Mouse (Mus musculus): Measurements from ENCODE around the gene Brms1. TPM values are rescaled to one million over a fixed set of nuclear protein-coding genes. Genes with fewer than 3 reads are reported as not detected.
"Not testable (repeated sequence)": the region's sequence is repeated elsewhere in the genome, so short reads cannot be mapped to it uniquely, and the experiment has no call there.

Brms1 gene
- 10 to 100 TPM; 22.6 to 32.0 TPM for total RNA-seq (2021)
- long read RNA-seq, experiment 1, transcript Brms1-201 (10 exons, 1,388 nt), result major isoform, 29 of 55 reads
- long read RNA-seq, experiment 1, partial matches to known transcripts, result 3 of 55 reads
- long read RNA-seq, experiment 1, other reads (novel, unspliced or antisense), result 22 of 55 reads
- long read RNA-seq, experiment 2, transcript Brms1-201 (10 exons, 1,388 nt), result major isoform, 25 of 40 reads
- long read RNA-seq, experiment 2, partial matches to known transcripts, result 0 of 40 reads
- long read RNA-seq, experiment 2, other reads (novel, unspliced or antisense), result 15 of 40 reads

GRCm38 (mm10) chr19:5040862-5041523 lies at the start of gene Brms1:
TSS of gene Brms1 (plus strand) at chr19:5041354.
- peak; percentile 93 for DNase-seq (ENCODE audit: low spot score in 2 of 2)

- no peak for DNase-seq (ENCODE audit: low spot score in 2 of 2)
Observed at GRCm38 (mm10) chr19:4992371-4992770, 48.8 kb upstream of the Brms1 start.

- DNase-seq (ENCODE audit: low spot score in 2 of 2), result peak; percentile 83 to 89
Observed at GRCm38 (mm10) chr19:4992904-4993303, 48.2 kb upstream of the Brms1 start.

GRCm38 (mm10) chr19:4994043-4994442 lies 47.1 kb upstream of the Brms1 start:
- DNase-seq (ENCODE audit: low spot score in 2 of 2), result peak; percentile 86 to 89

DNA sequence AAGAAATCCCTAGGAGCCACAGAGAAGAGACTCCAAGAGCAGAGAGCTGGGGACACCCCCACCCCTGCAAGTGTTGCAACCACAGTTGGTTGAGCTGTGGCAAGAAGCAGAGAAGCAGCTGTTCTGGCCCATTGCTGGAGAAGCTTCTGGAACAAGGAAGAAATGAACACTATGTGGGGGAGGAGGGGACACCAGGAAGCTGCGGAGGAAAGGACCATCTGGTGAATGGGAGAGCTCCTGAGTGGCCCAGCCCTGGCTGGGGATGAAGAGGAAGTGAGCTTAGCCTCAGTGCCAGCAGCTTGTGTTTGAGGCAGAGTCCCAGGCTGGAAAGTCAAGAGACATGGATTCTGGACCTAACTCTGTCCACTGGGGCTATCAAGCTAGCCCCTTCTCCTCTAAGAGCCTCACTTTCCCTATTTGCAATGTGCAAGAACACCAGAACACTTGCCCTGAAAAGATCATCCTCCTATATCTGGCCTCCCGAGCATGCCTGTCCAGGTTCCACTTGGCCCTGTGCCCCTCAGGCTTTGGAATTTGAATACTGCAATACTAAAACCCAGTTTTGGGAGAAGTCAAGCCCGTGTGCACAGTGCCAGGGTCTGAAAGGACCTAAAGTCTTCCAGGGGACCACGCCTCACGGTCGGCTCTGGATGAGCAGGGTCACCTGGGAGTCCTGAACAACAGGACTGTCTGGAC lies 41.6 kb upstream of the Brms1 start:
- peak; percentile 72 to 77 for DNase-seq (ENCODE audit: low spot score in 2 of 2)

DNA sequence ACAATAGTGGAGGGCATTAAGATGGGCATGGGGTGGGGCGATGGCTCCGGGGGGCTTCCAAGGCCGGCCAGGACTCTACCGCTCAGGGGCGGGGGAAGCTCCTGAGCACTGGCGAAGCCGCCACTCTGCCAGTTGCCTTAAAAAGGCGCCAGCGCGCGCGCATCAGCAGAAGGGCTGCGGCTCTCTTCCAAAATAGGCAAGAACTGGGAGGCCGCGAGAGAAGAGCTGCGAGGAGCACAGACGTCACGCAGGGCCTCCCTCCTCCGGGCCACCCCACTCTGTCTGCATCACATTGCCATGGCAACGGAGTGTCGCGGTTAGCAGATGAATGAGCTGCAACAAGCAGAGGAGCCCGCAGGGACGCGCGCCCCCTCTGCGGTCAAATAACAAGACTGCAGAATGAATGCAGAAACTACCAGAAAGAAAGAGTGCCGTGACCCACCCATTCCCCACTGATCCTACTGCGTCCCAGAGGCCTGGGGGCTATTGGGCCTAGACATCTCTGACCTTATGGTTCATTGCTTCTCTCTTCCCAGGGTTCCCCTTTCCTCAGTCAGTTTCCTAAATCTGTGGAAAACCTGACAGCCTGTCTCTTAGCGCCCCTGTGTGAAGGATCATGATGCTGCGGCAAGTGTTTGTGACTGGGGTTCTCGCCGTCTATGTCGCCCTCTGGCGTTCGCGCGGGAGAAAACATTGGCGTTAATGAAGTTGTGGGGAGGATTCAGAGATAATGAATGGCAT lies 39.3 kb upstream of the Brms1 start:
- peak; percentile 93 to 95 for DNase-seq (ENCODE audit: low spot score in 2 of 2)

DNA sequence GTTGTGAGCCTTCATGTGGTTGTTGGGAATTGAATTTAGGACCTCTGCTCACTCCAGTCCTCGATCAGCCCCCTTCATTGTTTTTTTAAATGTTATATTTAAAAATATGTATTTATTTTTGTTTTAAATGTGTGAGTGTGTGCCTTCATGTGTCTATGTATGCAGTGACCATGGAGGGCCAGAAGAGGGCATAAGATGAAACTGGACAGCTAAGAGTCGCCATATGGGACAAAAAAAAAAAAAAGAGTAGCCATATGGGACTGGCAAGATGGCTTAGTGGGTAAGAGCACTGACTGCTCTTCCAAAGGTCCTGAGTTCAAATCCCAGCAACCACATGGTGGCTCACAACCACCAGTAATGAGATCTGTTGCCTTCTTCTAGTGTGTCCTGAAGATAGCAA lies 37.5 kb upstream of the Brms1 start:
- DNase-seq (ENCODE audit: low spot score in 2 of 2), result not testable (repeated sequence)

DNA sequence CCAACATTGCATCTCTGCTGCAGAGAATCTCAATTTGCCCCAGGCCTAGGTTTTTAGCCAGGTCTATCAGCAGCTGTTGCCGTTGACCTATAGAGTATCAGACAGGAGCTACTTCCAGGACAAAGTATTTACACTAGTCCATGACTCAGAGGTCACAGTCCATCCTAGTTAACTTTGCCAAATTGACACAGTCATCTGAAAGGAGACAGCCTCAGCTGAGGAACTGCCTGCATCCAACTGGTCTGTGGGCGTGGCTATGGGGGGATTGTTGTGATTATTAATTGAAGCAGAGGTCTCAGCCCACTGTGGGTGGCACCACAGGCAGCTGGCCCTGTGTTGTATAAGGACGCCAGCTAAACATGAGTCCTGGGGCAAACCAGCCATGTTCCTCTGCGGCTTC lies 36.2 kb upstream of the Brms1 start:
- no peak for DNase-seq (ENCODE audit: low spot score in 2 of 2)

DNA sequence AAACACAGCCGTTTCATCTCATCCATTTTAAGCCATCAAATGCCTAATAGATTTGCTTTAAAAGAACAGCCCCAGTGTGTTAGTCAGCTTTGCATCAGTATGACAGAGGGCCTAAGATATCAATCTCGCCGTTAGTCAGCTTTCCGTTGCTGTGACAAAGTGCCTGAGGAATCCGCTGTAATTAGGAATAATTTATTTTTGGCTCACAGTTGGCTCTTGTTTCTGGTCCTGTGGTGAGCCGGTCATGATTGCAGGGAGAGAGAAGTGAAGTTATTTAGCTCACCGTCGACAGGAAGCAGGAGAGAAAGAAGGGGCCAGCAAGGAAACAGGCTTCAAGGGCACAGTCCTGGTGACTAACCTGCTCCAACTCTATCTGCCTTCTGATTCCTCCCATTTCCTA lies 28.0 kb upstream of the Brms1 start:
- DNase-seq (ENCODE audit: low spot score in 2 of 2), result no peak

DNA sequence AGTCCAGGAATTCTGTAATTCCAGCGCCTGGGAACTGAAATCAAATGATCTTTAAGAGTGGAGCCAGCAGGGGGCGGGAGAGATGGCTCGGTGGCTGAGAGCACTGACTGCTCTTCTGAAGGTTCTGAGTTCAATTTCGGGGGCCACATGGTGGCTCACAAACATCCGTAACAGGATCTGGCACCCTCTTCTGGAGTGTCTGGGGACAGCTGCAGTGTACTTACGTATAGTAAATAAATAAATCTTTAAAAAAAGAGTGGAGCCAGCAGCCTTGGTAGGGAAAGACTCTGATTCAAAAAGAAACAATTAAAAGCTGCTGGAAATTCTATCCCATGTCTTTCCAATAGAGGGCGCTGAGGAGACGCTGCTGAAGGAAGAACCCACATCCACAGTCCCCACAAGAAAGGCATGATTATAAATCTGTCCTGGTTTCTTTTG lies 26.2 kb upstream of the Brms1 start:
- DNase-seq (ENCODE audit: low spot score in 2 of 2), result peak in 1 of 2 experiments; percentile 34

- no peak for DNase-seq (ENCODE audit: low spot score in 2 of 2)
Observed at GRCm38 (mm10) chr19:5016221-5016742, 24.9 kb upstream of the Brms1 start.

- peak; percentile 58 to 71 for DNase-seq (ENCODE audit: low spot score in 2 of 2)
Observed at GRCm38 (mm10) chr19:5016782-5017181, 24.4 kb upstream of the Brms1 start.

DNA sequence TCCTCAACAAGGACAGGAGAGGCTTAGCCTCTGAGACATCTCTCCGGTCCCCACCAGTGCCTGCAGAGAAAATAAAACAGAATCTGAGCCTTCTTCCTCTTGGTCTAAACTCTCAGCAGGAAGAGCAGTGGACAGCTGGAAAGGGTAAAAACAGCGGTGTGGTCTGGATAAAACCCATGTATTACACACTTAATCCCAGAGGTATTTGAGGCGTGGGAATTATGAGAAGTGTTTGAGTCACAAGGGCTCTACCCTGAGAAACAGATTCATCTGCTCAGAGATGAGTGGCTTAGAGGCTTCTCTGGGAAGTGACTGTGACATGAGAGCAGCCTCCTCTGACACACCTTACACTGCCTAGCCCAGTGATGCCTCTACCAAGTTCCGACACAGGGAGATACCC lies 23.5 kb upstream of the Brms1 start:
- no peak for DNase-seq (ENCODE audit: low spot score in 2 of 2)

- no peak for DNase-seq (ENCODE audit: low spot score in 2 of 2)
Observed at GRCm38 (mm10) chr19:5018191-5018590, 23.0 kb upstream of the Brms1 start.

GRCm38 (mm10) chr19:5021416-5021815 lies 19.7 kb upstream of the Brms1 start:
- no peak for DNase-seq (ENCODE audit: low spot score in 2 of 2)

DNA sequence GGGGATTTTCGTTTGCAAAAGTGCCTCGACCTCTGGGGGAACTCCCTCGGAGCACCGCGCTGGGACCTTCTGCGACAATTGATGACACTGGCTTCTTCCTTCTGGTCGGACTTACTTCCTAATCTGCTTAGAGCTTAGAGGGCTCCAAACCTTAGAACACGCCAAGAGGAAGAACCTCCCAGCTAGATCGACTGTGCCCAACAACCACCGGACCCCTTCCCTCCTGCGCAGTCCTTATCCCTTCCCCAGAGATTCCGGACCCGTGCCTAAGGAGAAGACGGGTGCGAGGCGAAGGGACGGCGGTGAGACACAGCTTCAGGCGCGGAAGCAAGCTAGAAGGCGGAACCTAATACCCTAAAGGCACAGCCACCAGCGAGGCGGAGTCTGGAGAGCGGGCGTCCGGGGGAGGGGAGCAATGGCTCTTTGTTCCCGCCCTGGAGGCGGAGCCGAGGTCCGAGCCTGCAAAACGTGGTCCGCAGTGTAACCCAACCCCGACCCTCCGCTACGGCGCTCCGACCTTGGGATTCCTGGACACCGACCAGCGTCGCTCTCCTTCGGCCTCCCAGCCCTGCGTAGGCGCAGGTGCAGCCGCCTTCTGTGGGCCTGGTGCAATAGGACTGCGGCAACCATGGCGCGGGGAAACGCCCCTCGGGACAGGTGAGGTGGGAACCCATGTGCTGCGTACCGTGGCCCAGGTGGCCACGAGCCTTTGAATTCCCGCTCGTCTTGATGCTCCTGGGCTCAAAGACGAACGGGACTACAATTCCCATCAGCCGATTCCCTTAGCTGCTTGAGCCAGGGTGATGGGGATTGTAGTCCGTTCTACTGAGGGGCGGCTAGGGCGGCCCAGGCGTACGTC lies 17.3 kb upstream of the Brms1 start, which contains the start of gene Slc29a2:
Gene Slc29a2, plus strand, starts transcription at position 240 of the 859 bp plus-strand sequence.
- peak; percentile 81 to 93 for DNase-seq (ENCODE audit: low spot score in 2 of 2)

GRCm38 (mm10) chr19:5026111-5026510 lies 15.0 kb upstream of the Brms1 start:
- no peak for DNase-seq (ENCODE audit: low spot score in 2 of 2)

GRCm38 (mm10) chr19:5032686-5033085 lies 8.5 kb upstream of the Brms1 start:
- DNase-seq (ENCODE audit: low spot score in 2 of 2), result no peak

DNA sequence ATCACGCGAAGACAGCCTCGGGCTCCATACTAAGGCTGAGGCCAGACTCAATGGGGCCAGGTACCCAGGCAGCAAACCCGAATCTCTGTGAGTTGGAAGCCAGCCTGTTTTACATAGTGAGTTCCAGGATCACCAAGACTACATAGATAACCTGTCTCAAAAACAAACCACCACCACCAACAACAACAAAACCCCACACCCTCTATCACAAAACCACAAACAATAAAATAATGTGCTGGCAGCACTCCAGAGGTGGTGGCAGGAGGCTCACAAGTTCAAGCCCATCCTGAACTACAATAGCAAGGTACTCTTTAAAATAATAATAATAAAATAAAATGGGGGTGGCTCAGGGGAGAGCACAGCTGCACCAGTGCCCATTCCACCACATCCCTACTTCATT lies 4.6 kb upstream of the Brms1 start:
- DNase-seq (ENCODE audit: low spot score in 2 of 2), result no peak
